Mouse (Mus musculus): ENCODE measurements at regions not wholly inside any gene's neighbourhood (a gene's known extent, or its start where the extent isn't known, plus 50 kb on each side); places are given as distances from the start of the nearest gene placed in this dataset.

DNA sequence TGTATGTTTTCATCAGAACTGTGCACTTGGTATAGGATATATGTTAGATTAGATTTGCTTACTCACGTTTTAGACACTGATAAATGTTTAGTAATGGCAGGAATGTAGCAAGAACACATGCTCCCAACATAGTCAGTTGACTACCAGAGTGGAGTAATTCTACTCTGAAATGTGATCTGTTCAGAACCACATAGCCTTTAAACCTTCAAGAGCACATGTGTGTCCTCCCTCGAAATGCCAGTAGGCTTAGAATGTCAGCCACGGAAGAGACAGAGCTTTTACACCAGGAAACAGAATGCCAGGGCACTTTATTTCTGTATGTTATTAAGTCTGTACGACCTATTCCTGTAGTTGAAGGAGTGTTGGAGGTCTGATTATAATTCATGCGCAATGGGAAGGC is 51.3 kb upstream of the Cd28 start:
- Histone ChIP-seq H3K4me3 (ENCODE audit: low read depth, low read length) (no peak overlapping the region), H3K27me3 (ENCODE audit: control insufficient read depth, insufficient read depth, low read length) (no peaks in the 10 kb centered on the region), H3K27ac (ENCODE audit: insufficient read depth, low read depth, low read length) (no peak overlapping the region), H3K4me1 (ENCODE audit: control insufficient read depth, insufficient read depth, insufficient read length, low read length) (peaks cover 9% of the 10 kb centered on the region; the same call in 1 of the 2 replicates), H3K36me3 (ENCODE audit: control insufficient read depth, insufficient read depth, low read length) (no peaks in the 10 kb centered on the region)
- TF ChIP-seq POLR2A (IDR thresholded peaks at IDR 0.05; ENCODE audit: low read depth, low read length) (no peak), CTCF (IDR thresholded peaks at IDR 0.05; ENCODE audit: extremely low read depth, insufficient read length, insufficient replicate concordance, low read depth, low read length) (no peak)
- WGBS = 76% methylated on average over 5 of the region's 5 CpGs

DNA sequence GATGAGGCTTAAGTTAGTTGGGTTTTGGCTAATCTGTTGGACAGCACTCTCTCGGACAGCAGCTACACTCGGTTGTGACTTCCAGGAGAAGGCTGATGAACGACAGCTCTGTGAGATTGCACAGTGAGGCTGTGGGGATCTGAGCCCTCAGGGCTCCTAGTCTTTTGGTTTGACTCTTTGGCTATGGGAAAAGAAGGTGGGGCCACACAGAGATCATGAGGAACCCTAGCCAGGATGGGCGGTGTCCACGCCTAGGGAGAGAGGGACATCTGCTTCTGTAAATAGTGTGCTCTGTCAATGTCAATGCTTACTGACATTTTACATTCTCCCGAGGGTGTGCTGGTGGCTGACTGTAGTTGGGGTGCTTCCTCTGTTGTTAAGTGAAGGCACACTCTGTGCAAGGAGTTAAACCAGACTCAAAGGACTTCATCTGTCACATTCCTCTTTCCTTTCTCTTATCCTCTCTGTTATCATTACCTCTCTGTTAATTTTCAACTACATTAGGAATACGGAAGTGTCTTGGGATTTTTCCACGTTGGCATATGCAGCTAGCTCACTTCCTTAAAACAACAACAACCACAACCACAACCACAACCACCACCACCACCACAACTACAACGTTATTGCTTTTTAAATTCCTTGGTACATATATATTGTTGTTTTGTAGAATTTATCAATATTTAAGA is 54.2 kb upstream of the Cd28 start:
- H3K36me3 ChIP-seq (ENCODE audit: control insufficient read depth, insufficient read depth, low read length) = no peaks in the 10 kb centered on the region
- peak overlapping the region; percentile 93 for H3K27ac ChIP-seq (ENCODE audit: insufficient read depth, low read depth, low read length)
- peak overlapping the region; percentile 7; the same call in 1 of the 2 replicates for H3K4me3 ChIP-seq (ENCODE audit: low read depth, low read length)
- no peaks in the 10 kb centered on the region for H3K27me3 ChIP-seq (ENCODE audit: control insufficient read depth, insufficient read depth, low read length)
- 13% methylated on average over 9 of the region's 9 CpGs for WGBS
- TF ChIP-seq POLR2A (IDR thresholded peaks at IDR 0.05; ENCODE audit: low read depth, low read length) (peak; percentile 37; the same call in 1 of the 2 replicates), CTCF (IDR thresholded peaks at IDR 0.05; ENCODE audit: extremely low read depth, insufficient read length, insufficient replicate concordance, low read depth, low read length) (no peak)
- peaks cover 10% of the 10 kb centered on the region; the same call in 1 of the 2 replicates for H3K4me1 ChIP-seq (ENCODE audit: control insufficient read depth, insufficient read depth, insufficient read length, low read length)

DNA sequence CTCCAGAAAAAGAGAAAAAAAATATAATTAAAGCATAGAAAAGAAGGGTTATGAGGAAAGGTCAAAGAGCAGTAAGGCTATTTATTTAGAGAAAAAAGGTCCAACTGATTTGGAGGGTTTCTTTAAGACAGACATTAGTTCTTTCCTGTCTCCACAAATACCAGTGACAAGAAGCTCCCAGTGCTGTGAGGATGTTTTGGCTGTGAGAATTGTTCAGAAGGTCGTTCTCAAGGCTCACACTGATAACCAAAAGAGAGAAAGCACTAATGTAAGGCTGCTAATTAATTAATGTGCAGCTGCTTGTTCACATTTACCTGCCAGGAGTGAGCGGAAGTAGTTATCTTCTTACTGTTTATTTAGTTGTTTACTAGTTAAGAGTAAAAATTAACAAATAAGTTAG is 54.7 kb upstream of the Cd28 start:
- H3K36me3 ChIP-seq (ENCODE audit: control insufficient read depth, insufficient read depth, low read length) = no peaks in the 10 kb centered on the region
- TF ChIP-seq CTCF (IDR thresholded peaks at IDR 0.05; ENCODE audit: extremely low read depth, insufficient read length, insufficient replicate concordance, low read depth, low read length) (no peak), POLR2A (IDR thresholded peaks at IDR 0.05; ENCODE audit: low read depth, low read length) (no peak)
- H3K27ac ChIP-seq (ENCODE audit: insufficient read depth, low read depth, low read length) = peak overlapping the region; percentile 93
- H3K27me3 ChIP-seq (ENCODE audit: control insufficient read depth, insufficient read depth, low read length) = no peaks in the 10 kb centered on the region
- H3K4me1 ChIP-seq (ENCODE audit: control insufficient read depth, insufficient read depth, insufficient read length, low read length) = peaks cover 10% of the 10 kb centered on the region; the same call in 1 of the 2 replicates
- 25% methylated on average over 2 of the region's 2 CpGs for WGBS
- H3K4me3 ChIP-seq (ENCODE audit: low read depth, low read length) = no peak overlapping the region

DNA sequence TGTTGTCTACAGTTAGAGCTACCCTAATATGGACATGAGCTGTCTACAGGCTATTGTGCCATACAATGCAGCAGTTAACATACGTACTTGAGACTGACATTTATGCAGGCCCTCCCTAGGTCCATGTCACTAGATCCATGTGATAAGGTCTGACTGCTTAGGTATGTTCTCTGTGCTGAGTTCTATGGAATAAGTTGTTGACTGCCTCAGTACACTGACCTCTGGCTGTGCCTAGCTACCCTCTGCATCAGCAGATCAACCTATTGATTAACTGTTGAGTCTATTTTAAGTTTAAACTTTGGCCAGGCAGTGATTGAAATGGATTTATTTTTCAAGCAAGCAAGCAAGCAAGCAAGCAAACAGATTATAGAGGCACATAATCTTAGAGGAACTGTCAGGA is 57.0 kb upstream of the Cd28 start:
- no peak overlapping the region for H3K4me3 ChIP-seq (ENCODE audit: low read depth, low read length)
- 76% methylated on average over 1 of the region's 1 CpGs for whole genome bisulfite sequencing
- H3K27ac ChIP-seq (ENCODE audit: insufficient read depth, low read depth, low read length) = no peak overlapping the region

DNA sequence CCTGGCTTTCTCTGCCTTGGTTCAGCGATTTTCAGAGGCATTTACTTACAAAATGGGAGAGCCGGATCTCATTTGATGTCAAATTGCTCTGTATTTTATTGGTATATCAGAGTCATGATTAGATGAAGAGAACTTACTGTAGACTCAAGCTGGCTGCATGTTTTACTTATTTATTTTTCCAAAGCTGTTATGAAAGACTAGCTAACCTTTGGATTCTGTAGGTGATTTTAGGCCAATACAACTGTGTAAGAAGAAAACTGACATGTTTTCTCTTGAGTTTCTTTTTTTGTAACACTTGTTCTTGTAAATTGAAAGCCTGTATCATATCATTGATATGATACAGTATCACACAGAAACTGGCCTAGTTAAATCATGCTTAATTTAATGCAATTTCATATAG is 57.6 kb upstream of the Cd28 start:
- no peak overlapping the region for H3K4me3 ChIP-seq (ENCODE audit: low read depth, low read length)
- 81% methylated on average over 2 of the region's 2 CpGs for WGBS
- TF ChIP-seq CTCF (IDR thresholded peaks at IDR 0.05; ENCODE audit: extremely low read depth, insufficient read length, insufficient replicate concordance, low read depth, low read length) = no peak
- no peak for TF ChIP-seq POLR2A (IDR thresholded peaks at IDR 0.05; ENCODE audit: low read depth, low read length)
- H3K4me1 ChIP-seq (ENCODE audit: control insufficient read depth, insufficient read depth, insufficient read length, low read length) = peaks cover 10% of the 10 kb centered on the region; the same call in 1 of the 2 replicates
- H3K27me3 ChIP-seq (ENCODE audit: control insufficient read depth, insufficient read depth, low read length) = no peaks in the 10 kb centered on the region
- H3K27ac ChIP-seq (ENCODE audit: insufficient read depth, low read depth, low read length) = peak overlapping the region; percentile 69
- H3K36me3 ChIP-seq (ENCODE audit: control insufficient read depth, insufficient read depth, low read length) = no peaks in the 10 kb centered on the region

More for the DNA sequence above, 57.0 kb upstream of the Cd28 start:
- H3K36me3 ChIP-seq (ENCODE audit: control insufficient read depth, insufficient read depth, low read length) = no peaks in the 10 kb centered on the region
- peaks cover 10% of the 10 kb centered on the region; the same call in 1 of the 2 replicates for H3K4me1 ChIP-seq (ENCODE audit: control insufficient read depth, insufficient read depth, insufficient read length, low read length)
- TF ChIP-seq CTCF (IDR thresholded peaks at IDR 0.05; ENCODE audit: extremely low read depth, insufficient read length, insufficient replicate concordance, low read depth, low read length) (no peak), POLR2A (IDR thresholded peaks at IDR 0.05; ENCODE audit: low read depth, low read length) (no peak)
- H3K27me3 ChIP-seq (ENCODE audit: control insufficient read depth, insufficient read depth, low read length) = no peaks in the 10 kb centered on the region

DNA sequence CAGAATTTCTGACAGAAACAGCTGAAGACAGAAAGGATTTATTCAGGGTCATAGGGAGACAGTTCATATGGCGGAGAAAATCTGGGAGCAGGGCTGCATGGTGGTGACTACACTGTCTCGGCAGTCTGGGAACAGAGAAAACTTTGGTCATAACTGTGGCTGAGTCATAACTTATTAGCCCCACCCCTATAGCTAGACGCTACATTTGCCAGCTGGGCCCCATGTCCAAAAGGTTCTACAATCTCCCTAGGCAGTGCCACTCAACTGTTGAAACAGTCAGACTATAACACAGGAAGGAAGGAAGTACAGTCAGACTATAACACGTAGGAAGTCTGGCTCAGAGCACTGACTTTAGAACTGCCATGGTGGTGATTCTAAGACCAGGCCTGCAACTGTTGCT is 58.2 kb upstream of the Cd28 start:
- H3K27me3 ChIP-seq (ENCODE audit: control insufficient read depth, insufficient read depth, low read length) = no peaks in the 10 kb centered on the region
- no peak overlapping the region for H3K4me3 ChIP-seq (ENCODE audit: low read depth, low read length)
- H3K4me1 ChIP-seq (ENCODE audit: control insufficient read depth, insufficient read depth, insufficient read length, low read length) = peaks cover 10% of the 10 kb centered on the region; the same call in 1 of the 2 replicates
- no peaks in the 10 kb centered on the region for H3K36me3 ChIP-seq (ENCODE audit: control insufficient read depth, insufficient read depth, low read length)
- TF ChIP-seq POLR2A (IDR thresholded peaks at IDR 0.05; ENCODE audit: low read depth, low read length) = no peak
- TF ChIP-seq CTCF (IDR thresholded peaks at IDR 0.05; ENCODE audit: extremely low read depth, insufficient read length, insufficient replicate concordance, low read depth, low read length) = no peak
- peak overlapping the region; percentile 69 for H3K27ac ChIP-seq (ENCODE audit: insufficient read depth, low read depth, low read length)
- WGBS = 45% methylated on average over 4 of the region's 4 CpGs

DNA sequence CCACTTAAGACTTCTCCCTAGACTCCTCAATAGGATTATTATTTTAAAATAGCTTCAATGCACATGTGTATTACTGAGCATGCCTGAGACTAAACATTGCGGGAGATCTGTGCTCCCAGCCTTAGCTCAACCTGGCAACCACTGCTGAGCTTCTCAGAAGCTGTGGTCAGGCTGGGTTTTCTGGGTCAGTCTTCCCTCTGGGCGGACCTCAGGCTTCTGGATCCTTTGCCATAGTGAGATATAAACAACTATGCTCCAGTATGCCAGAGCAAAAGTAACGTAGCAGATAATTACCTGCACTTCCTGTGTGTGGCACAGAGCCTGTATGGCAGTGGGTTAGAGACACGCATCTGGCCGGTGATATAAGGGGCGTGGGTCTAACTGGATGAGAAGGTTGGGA is 59.1 kb upstream of the Cd28 start:
- Histone ChIP-seq H3K27me3 (ENCODE audit: control insufficient read depth, insufficient read depth, low read length) (no peaks in the 10 kb centered on the region), H3K27ac (ENCODE audit: insufficient read depth, low read depth, low read length) (no peak overlapping the region), H3K36me3 (ENCODE audit: control insufficient read depth, insufficient read depth, low read length) (no peaks in the 10 kb centered on the region), H3K4me3 (ENCODE audit: low read depth, low read length) (no peak overlapping the region), H3K4me1 (ENCODE audit: control insufficient read depth, insufficient read depth, insufficient read length, low read length) (peaks cover 10% of the 10 kb centered on the region; the same call in 1 of the 2 replicates)
- TF ChIP-seq POLR2A (IDR thresholded peaks at IDR 0.05; ENCODE audit: low read depth, low read length) = no peak
- TF ChIP-seq CTCF (IDR thresholded peaks at IDR 0.05; ENCODE audit: extremely low read depth, insufficient read length, insufficient replicate concordance, low read depth, low read length) = no peak
- 86% methylated on average over 6 of the region's 6 CpGs for WGBS
